Mouse (Mus musculus) left cerebral cortex, adult 9 months (tissue): ENCODE measurements around the gene Taok3.

Experiments
- DNase-seq, 2 experiments: peaks; one replicate each; pipeline ENCODE4 v3.0.0; 2022; ENCODE audit warnings: low spot score in 2 of 2

Taok3 gene

GRCm38 (mm10) chr5:117143721-117144135 lies 23.8 kb downstream of the Taok3 start:
- no peak for DNase-seq

GRCm38 (mm10) chr5:117146165-117146564 lies 26.2 kb downstream of the Taok3 start:
- DNase-seq, result no peak

- DNase-seq, result peak; percentile 62 to 68
Observed at GRCm38 (mm10) chr5:117147187-117148095, 27.5 kb downstream of the Taok3 start.

GRCm38 (mm10) chr5:117149054-117149942 lies 29.4 kb downstream of the Taok3 start:
- DNase-seq, result no peak

GRCm38 (mm10) chr5:117150068-117150467 lies 30.1 kb downstream of the Taok3 start:
- DNase-seq, result no peak

GRCm38 (mm10) chr5:117152944-117153343 lies 33.0 kb downstream of the Taok3 start:
- no peak for DNase-seq

GRCm38 (mm10) chr5:117153527-117154091 lies 33.7 kb downstream of the Taok3 start:
- DNase-seq, result no peak

GRCm38 (mm10) chr5:117158335-117159018 lies 38.5 kb downstream of the Taok3 start:
- DNase-seq, result peak in 1 of 2 experiments; percentile 22

GRCm38 (mm10) chr5:117159326-117159725 lies 39.4 kb downstream of the Taok3 start:
- no peak for DNase-seq

GRCm38 (mm10) chr5:117159805-117160291 lies 39.9 kb downstream of the Taok3 start:
- DNase-seq, result no peak

- no peak for DNase-seq
Observed at GRCm38 (mm10) chr5:117160499-117160898, 40.6 kb downstream of the Taok3 start.

- DNase-seq, result no peak
Observed at GRCm38 (mm10) chr5:117163790-117164189, 43.9 kb downstream of the Taok3 start.

- no peak for DNase-seq
Observed at GRCm38 (mm10) chr5:117164516-117164915, 44.6 kb downstream of the Taok3 start.

- no peak for DNase-seq
Observed at GRCm38 (mm10) chr5:117164923-117165322, 45.0 kb downstream of the Taok3 start.

- no peak for DNase-seq
Observed at GRCm38 (mm10) chr5:117165946-117166345, 46.0 kb downstream of the Taok3 start.

- DNase-seq, result no peak
Observed at GRCm38 (mm10) chr5:117166811-117167365, 47.0 kb downstream of the Taok3 start.

- no peak for DNase-seq
Observed at GRCm38 (mm10) chr5:117168351-117169100, 48.6 kb downstream of the Taok3 start.

GRCm38 (mm10) chr5:117174057-117174456 lies 54.1 kb downstream of the Taok3 start:
- no peak for DNase-seq

GRCm38 (mm10) chr5:117175896-117176295 lies 56.0 kb downstream of the Taok3 start:
- no peak for DNase-seq

- no peak for DNase-seq
Observed at GRCm38 (mm10) chr5:117178079-117178478, 58.1 kb downstream of the Taok3 start.
